Mouse (Mus musculus) frontal cortex, adult 2 months (tissue): ENCODE data around the gene Zbtb16. TPM values are rescaled to one million over a fixed set of nuclear protein-coding genes. Genes with fewer than 3 reads are reported as not detected.

ENCODE experiments used
- DNase-seq, 2 experiments: peaks; one replicate each; pipeline ENCODE4 v3.0.0; 2022; ENCODE audit warnings: low spot score in 1 of 2; ENCODE audit errors: extremely low spot score in 1 of 2
- polyA plus RNA-seq: library from polyadenylated mRNA; depleted of rRNA; stranded (reverse); fragments of >200 nt; gene quantifications from 2 replicates; pipeline ENCODE4 v1.2.3, GENCODE M21; 2012; rRNA removed

Zbtb16 gene
- 13.4 and 16.1 TPM in 2 replicates for polyA plus RNA-seq

- peak; percentile 46 to 76 for DNase-seq
These were observed at the start of gene Zbtb16 for GRCm38 (mm10) chr9:48835631-48836565. TSS of gene Zbtb16 (minus strand) at chr9:48836222.

GRCm38 (mm10) chr9:48872896-48873295 is 36.9 kb upstream of the Zbtb16 start:
- peak in 1 of 2 experiments; percentile 37 for DNase-seq

- no peak for DNase-seq
These were observed 30.6 kb upstream of the Zbtb16 start for GRCm38 (mm10) chr9:48866523-48867121.

GRCm38 (mm10) chr9:48865235-48865634 is 29.2 kb upstream of the Zbtb16 start:
- DNase-seq: no peak

- no peak for DNase-seq
These were observed 25.5 kb upstream of the Zbtb16 start for GRCm38 (mm10) chr9:48861481-48861880.

- peak; percentile 25 to 85 for DNase-seq
These were observed 24.5 kb upstream of the Zbtb16 start for GRCm38 (mm10) chr9:48860526-48860845.

GRCm38 (mm10) chr9:48859828-48860525 is 24.0 kb upstream of the Zbtb16 start:
- DNase-seq: no peak

- DNase-seq: no peak
These were observed 21.9 kb upstream of the Zbtb16 start for GRCm38 (mm10) chr9:48857944-48858343.

- no peak for DNase-seq
These were observed 20.2 kb upstream of the Zbtb16 start for GRCm38 (mm10) chr9:48856240-48856639.

- no peak for DNase-seq
These were observed 13.5 kb upstream of the Zbtb16 start for GRCm38 (mm10) chr9:48849531-48849930.

GRCm38 (mm10) chr9:48839568-48839967 is 3.5 kb upstream of the Zbtb16 start:
- no peak for DNase-seq

GRCm38 (mm10) chr9:48838346-48838745 is 2.3 kb upstream of the Zbtb16 start:
- no peak for DNase-seq

- DNase-seq: peak in 1 of 2 experiments; percentile 31
These were observed 1.2 kb upstream of the Zbtb16 start for GRCm38 (mm10) chr9:48837181-48837580.

- DNase-seq: no peak
These were observed 526 bp upstream of the Zbtb16 start for GRCm38 (mm10) chr9:48836566-48836930.

GRCm38 (mm10) chr9:48834541-48835411 is 1.2 kb downstream of the Zbtb16 start:
- peak in 1 of 2 experiments; percentile 32 for DNase-seq

- DNase-seq: no peak
These were observed 2.0 kb downstream of the Zbtb16 start for GRCm38 (mm10) chr9:48834006-48834405.

GRCm38 (mm10) chr9:48833493-48833892 is 2.5 kb downstream of the Zbtb16 start:
- no peak for DNase-seq

- no peak for DNase-seq
These were observed 3.4 kb downstream of the Zbtb16 start for GRCm38 (mm10) chr9:48832473-48833100.

- DNase-seq: no peak
These were observed 4.2 kb downstream of the Zbtb16 start for GRCm38 (mm10) chr9:48831560-48832460.
